Mouse (Mus musculus) heart, postnatal 10 days (tissue): ENCODE data around the gene Wwc1. TPM values are rescaled to one million over a fixed set of nuclear protein-coding genes. Genes with fewer than 3 reads are reported as not detected.
"Not testable (repeated sequence)": the region's sequence is repeated elsewhere in the genome, so short reads cannot be mapped to it uniquely, and the experiment has no call there.

Source experiments
- DNase-seq, 2 experiments: peaks; one replicate each; pipeline ENCODE4 v3.0.0; 2021
- intact Hi-C: fragments of 180-260 bp; cut with DNase I; formaldehyde crosslinking; loops from one replicate; pipeline ENCODE4 v1.15.1; 2025
- total RNA-seq, 2 experiments: library from RNA; stranded (reverse); gene quantifications; 2 replicates each; pipeline ENCODE4 v1.2.3; 2021

Wwc1 gene
- total RNA-seq, 2 experiments from 2014 or later: 1.1 to 1.4 TPM

DNA sequence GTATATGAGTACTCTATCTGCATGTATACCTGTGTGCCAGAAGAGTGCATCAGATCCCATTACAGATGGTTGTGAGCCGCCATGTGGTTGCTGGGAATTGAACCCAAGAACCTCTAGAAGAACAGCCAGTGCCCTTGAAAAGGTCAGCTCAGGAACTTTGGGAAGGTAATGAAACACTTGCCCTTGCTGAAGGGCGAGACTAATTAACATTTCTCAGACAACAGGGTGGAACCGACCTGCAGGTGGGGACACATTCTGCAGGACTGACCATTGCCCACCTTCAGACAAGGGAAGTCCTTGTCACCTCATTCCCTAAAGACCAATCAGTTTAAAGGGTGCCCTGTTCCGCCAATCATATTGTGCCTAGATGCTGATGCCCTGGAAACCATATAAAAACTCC, 139.5 kb downstream of the Wwc1 start:
- intact Hi-C loops: not testable (repeated sequence)

GRCm38 (mm10) chr11:35840282-35840681, 140.0 kb downstream of the Wwc1 start:
- no peak for DNase-seq
- intact Hi-C loops: no loop called here

More for the DNA sequence above, 139.5 kb downstream of the Wwc1 start:
- not testable (repeated sequence) for DNase-seq

GRCm38 (mm10) chr11:35838345-35839338, 141.7 kb downstream of the Wwc1 start:
- intact Hi-C loops: loop anchor here (10.0 kb wide), 1 partner anchor 1004 kb away; the partner anchor contains the start of gene Spdl1
- peak; percentile 90 to 93 for DNase-seq

- no peak for DNase-seq
- intact Hi-C loops: loop anchor here (10.0 kb wide), 1 partner anchor 1003 kb away; the partner anchor contains the start of gene Spdl1
These were observed 142.9 kb downstream of the Wwc1 start for GRCm38 (mm10) chr11:35837156-35838126.

DNA sequence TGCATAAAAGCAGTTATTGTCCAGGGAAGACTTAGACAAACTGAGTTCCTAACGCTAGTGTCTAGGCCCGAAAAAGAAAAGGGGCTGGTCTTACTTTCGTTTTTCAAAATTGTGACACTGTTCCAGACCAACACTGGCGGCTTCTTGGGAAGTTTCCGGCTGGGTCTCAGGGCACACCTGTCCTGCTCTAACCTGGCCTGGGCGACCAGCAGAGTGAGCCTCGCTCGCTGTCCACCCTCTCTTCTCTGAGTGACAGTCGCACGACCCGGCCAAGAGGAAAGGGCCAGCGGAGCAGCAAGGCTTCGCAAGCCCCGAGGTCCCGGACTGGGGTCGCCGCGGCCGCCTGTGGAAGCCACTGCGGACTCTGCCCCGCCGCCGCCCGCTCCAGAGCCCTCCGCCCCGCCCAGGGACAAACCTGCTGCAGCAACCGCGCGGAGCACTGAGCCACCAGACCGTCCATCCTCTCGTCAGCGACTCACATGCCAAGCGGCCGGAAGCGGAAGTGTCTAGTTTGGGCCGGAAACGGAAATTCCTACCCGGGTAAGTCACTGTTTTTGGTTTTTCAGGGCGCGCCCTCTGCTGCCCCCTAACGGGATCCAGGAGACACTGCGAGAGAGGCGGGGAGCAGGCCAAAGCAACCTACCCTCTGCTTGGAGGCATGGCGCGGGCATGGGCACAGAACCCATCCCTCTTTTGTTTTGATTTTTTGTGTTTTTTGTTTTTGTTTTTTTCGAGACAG, 146.1 kb downstream of the Wwc1 start, which contains the start of gene Rars:
Gene Rars (minus strand): TSS at position 485 of the 739 bp plus-strand sequence.
- DNase-seq: peak; percentile 94 to 98
- intact Hi-C loops: loop anchor here (5.0 to 10.0 kb wide), 2 partner anchors 62 to 999 kb away; partner anchors contain the start of gene Spdl1

DNA sequence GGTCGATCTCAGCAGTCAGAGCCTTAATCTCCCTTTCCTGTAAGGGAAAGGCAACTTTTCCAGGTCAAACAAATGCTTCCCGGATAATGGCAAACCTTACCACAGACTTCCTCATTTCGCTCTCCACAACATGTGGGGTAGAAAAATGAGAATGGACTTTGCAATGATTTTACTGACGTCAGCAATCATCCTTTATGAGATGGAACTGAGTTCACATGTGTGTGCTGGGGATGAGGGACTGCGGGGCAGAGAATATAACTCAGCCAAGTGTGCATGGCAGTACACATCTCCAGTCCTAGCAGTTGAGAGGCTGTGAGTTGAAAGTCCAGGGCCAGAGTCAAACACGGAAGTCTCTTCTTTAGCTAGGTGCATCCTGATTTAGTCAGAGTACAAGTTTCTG, 147.1 kb downstream of the Wwc1 start:
- intact Hi-C loops: loop anchor here (5.0 to 10.0 kb wide), 2 partner anchors 61 to 998 kb away; partner anchors contain the start of gene Spdl1
- no peak for DNase-seq

DNA sequence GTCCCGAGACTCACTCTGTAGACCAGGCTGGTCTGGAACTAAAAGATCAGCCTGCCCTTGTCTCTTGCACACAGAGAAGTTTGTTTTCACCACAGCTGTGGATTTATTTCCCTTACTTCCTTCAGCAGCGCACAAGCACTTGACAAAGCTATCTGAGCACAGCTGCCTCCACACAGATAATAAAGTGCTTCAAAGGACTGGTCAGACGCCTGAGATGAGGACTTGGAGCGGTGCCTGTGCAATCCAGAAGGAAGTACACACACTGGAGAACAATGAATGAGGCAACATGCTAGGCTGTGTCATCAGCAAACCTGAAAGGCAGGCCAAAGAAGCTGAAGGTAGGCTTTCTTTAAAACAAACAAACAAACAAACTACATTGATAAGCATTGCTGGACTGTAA, 148.2 kb downstream of the Wwc1 start:
- intact Hi-C loops: loop anchor here (1.0 to 10.0 kb wide), 3 partner anchors 60 to 997 kb away; partner anchors contain the start of gene Spdl1
- no peak for DNase-seq

GRCm38 (mm10) chr11:35827714-35828113, 152.6 kb downstream of the Wwc1 start:
- DNase-seq: no peak
- intact Hi-C loops: no loop called here

DNA sequence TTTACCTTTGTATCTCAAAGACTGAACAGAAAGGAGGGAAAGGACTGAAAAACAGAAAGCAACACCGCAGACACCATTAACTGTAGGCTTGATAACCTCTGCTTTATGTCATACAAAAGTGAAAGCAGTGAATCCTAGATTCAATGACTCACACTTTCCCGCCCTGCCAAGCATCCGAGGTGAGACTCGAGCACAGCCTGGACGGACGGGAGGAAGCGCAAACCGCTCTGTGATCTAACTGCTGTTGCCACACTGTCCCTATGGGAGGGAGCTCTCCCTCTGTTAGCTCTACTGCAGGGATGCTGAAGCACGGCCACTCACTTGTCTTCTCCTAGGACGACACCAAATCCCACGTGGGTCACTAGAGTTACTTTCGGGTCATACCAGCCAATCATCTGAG, 164.0 kb downstream of the Wwc1 start:
- intact Hi-C loops: no loop called here
- no peak for DNase-seq

GRCm38 (mm10) chr11:35811458-35811857, 168.9 kb downstream of the Wwc1 start:
- no peak for DNase-seq
- intact Hi-C loops: no loop called here

DNA sequence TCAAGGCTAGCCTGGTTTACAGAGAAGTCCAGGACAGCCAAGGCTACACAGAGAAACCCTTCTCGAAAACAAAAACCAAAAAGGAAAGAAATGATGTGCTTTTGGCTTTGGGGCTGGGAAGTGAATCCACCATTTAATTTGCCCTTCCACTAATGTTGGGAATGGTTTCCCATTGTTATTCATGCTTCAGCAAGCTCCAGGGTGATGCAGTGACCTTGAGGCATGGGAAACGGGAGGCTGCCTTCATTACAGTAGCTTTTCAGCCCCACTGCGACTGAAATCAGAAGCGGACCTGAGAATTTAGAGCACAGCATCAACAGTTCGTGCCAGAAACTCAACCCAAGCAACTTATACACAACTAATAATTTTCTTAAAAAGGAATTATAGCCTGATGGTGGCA, 179.0 kb downstream of the Wwc1 start:
- intact Hi-C loops: no loop called here
- DNase-seq: no peak

DNA sequence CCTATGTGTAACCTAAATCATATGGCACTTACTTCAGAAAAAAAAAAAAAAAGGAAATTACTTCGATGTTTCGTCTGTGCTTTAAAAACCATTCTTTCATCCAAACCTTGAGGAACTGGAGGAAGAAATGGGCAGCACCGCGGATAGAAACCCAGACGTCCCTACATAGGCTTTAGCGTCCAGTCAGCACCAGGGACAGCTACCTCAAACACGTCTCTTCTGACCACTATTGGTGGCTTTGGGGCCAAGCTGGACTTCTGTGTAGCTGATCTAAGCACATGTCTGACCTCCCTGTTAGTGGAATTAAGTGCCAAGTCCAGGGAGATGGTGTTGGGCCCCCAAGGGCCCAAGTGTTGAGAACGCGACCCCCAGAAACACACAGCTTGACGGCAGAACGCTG, 181.5 kb downstream of the Wwc1 start, which contains the start of gene Fbll1:
Gene Fbll1 (minus strand): TSS at position 11 of the 400 bp plus-strand sequence.
- DNase-seq: peak; percentile 61 to 80
- intact Hi-C loops: no loop called here

- intact Hi-C loops: no loop called here
- DNase-seq: no peak
These were observed 181.9 kb downstream of the Wwc1 start for GRCm38 (mm10) chr11:35798495-35798820.

DNA sequence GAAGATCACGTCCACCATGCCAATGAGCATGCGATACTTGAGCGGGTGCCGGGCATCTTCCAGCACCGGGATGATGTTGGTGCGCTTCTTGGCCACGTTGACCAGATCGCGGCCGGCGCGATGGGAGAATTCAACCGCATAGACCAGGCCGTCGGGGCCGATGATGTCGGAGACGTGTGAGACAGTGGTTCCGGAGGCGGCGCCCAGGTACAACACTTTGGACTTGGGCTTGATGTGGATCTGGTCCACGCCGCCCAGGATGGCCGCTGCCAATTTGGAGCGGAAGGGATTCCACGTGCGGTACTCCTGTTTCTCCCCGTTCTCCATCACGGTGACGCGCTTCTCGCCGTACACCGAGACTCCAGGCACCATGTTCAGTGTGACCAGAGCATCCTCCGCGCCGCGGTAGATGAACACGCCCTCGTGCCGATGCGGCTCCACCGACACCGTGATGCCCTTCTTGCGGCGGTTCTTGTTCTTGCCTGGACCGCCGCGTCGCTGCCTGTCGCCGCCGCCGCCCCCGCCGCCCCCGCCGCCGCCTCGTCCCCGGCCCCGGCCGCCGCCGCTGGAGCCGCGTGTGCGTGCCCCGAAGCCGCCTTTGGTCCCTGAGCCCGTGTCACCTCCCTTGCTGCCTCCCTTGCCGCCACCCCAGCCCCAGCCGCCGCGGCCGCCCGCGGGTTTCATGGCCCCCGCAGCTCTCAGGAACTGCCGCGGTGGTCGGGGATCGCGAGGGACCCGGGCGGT, 182.4 kb downstream of the Wwc1 start:
- no peak for DNase-seq
- intact Hi-C loops: no loop called here

- intact Hi-C loops: not testable (repeated sequence)
These were observed 187.5 kb downstream of the Wwc1 start for GRCm38 (mm10) chr11:35792800-35793199.

GRCm38 (mm10) chr11:35788443-35788842, 191.9 kb downstream of the Wwc1 start:
- intact Hi-C loops: no loop called here
- no peak for DNase-seq

More at GRCm38 (mm10) chr11:35792800-35793199, 187.5 kb downstream of the Wwc1 start:
- not testable (repeated sequence) for DNase-seq
